Mouse (Mus musculus) brain, embryonic 14.5 days (tissue): Measurements from ENCODE around the gene Traip.

Experiments used
- CTCF ChIP-seq: fragments of 200-500 bp; IDR thresholded peaks from 2 replicates; pipeline ENCODE4 v1.5.1; 2012; ENCODE audit warnings: inconsistent platforms, mild to moderate bottlenecking, moderate library complexity, borderline replicate concordance; ENCODE audit not compliant: insufficient read depth, insufficient read length; ENCODE audit errors: extremely low read depth
- POLR2A ChIP-seq: fragments of 200-500 bp; IDR thresholded peaks from 2 replicates; pipeline ENCODE4 v1.6.1; 2012; ENCODE audit warnings: mild to moderate bottlenecking, inconsistent platforms, borderline replicate concordance; ENCODE audit not compliant: poor library complexity, insufficient read depth, insufficient read length, severe bottlenecking; ENCODE audit errors: extremely low read depth

DNA sequence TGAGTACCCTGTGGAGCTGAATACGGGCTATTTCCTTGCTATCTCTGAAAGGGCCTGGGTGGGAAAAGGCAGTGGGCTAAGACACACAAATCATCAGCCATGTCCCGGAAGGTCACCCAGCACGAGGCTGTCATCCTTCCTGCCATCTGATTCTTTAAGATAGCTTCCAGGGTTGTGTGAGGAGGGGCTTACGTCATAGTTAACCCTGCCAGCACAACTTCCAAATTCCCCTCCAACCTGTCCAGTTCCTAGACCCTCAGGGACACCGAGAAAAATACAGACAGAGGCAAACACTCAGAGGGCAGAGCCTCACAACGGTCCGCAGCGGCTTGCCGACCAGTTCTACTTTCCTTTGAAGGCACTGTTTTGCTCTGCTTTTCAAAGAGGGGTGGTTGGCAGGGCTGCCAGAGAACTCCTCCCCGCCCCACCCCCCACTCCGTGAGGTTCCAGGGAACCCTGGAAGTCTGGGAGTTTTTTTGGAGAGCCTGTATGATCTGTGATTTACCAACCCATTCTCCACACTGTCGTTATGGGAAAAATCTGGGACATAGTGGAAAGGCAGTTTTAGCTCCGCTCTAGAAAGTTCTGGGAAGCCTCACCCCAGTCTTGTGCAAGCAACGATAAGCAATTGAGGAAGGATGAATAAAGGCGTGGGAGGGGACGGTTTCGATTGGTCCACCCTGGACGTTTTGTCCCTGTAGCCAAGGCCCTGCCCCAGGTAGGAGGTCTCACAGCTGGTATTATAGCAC is 41.4 kb upstream of the Traip start:
- TF ChIP-seq POLR2A (no peak), CTCF (no peak)
